Mouse (Mus musculus): ENCODE results near the gene Per1. TPM values are rescaled to one million over a fixed set of nuclear protein-coding genes. Genes with fewer than 3 reads are reported as not detected.

Gene Per1
- polyA plus RNA-seq, 1 experiment from 2014 or later: 15.6 TPM

- H3K4me3 ChIP-seq (replicated peaks): no peak overlapping the region
- 0 out of 2 replicates have a peak, but pooled peaks cover 11% of the 10 kb centered on the region for H3K4me1 ChIP-seq (replicated peaks)
- ATAC-seq: no peak
- H3K4me2 ChIP-seq (replicated peaks): no peak overlapping the region
- no peak overlapping the region for H3K27ac ChIP-seq
- 82% methylated on average over 2 of the region's 2 CpGs for WGBS
- peaks cover 75% of the 10 kb centered on the region for H3K36me3 ChIP-seq
- no peaks in the 10 kb centered on the region for H3K9me3 ChIP-seq
- no peak overlapping the region for H3K9ac ChIP-seq
- H3K27me3 ChIP-seq (replicated peaks): no peaks in the 10 kb centered on the region
Measured at GRCm38 (mm10) chr11:69105796-69106195, 10.8 kb downstream of the Per1 start.

- H3K4me2 ChIP-seq (replicated peaks): no peak overlapping the region
- ATAC-seq: no peak
- no peaks in the 10 kb centered on the region for H3K9me3 ChIP-seq
- no peak overlapping the region for H3K27ac ChIP-seq
- H3K9ac ChIP-seq: no peak overlapping the region
- H3K27me3 ChIP-seq (replicated peaks): no peaks in the 10 kb centered on the region
- H3K36me3 ChIP-seq: peaks cover 70% of the 10 kb centered on the region
- no peak overlapping the region for H3K4me3 ChIP-seq (replicated peaks)
- 88% methylated on average over 11 of the region's 11 CpGs for WGBS
- 0 out of 2 replicates have a peak, but pooled peaks cover 11% of the 10 kb centered on the region for H3K4me1 ChIP-seq (replicated peaks)
Measured at GRCm38 (mm10) chr11:69106299-69106698, 11.3 kb downstream of the Per1 start.

GRCm38 (mm10) chr11:69106842-69107241 is 11.8 kb downstream of the Per1 start:
- Histone ChIP-seq H3K9ac (no peak overlapping the region), H3K4me1 (replicated peaks) (0 out of 2 replicates have a peak, but pooled peaks cover 11% of the 10 kb centered on the region), H3K9me3 (no peaks in the 10 kb centered on the region), H3K4me3 (replicated peaks) (no peak overlapping the region), H3K27ac (no peak overlapping the region), H3K4me2 (replicated peaks) (no peak overlapping the region), H3K27me3 (replicated peaks) (no peaks in the 10 kb centered on the region), H3K36me3 (peaks cover 67% of the 10 kb centered on the region)
- 88% methylated on average over 11 of the region's 11 CpGs for WGBS
- no peak for ATAC-seq

GRCm38 (mm10) chr11:69107676-69108075 is 12.7 kb downstream of the Per1 start:
- Histone ChIP-seq H3K4me1 (replicated peaks) (0 out of 2 replicates have a peak, but pooled peaks cover 11% of the 10 kb centered on the region), H3K9me3 (no peaks in the 10 kb centered on the region), H3K27ac (no peak overlapping the region), H3K27me3 (replicated peaks) (no peaks in the 10 kb centered on the region), H3K4me2 (replicated peaks) (no peak overlapping the region), H3K36me3 (peaks cover 58% of the 10 kb centered on the region), H3K4me3 (replicated peaks) (no peak overlapping the region), H3K9ac (no peak overlapping the region)
- WGBS: 86% methylated on average over 11 of the region's 11 CpGs
- ATAC-seq: no peak

- no peak overlapping the region for H3K9ac ChIP-seq
- 92% methylated on average over 9 of the region's 9 CpGs for WGBS
- ATAC-seq: no peak
- H3K36me3 ChIP-seq: peaks cover 53% of the 10 kb centered on the region
- H3K27me3 ChIP-seq (replicated peaks): no peaks in the 10 kb centered on the region
- H3K9me3 ChIP-seq: no peaks in the 10 kb centered on the region
- no peak overlapping the region for H3K4me3 ChIP-seq (replicated peaks)
- no peak overlapping the region for H3K27ac ChIP-seq
- H3K4me1 ChIP-seq (replicated peaks): 0 out of 2 replicates have a peak, but pooled peaks cover 11% of the 10 kb centered on the region
- no peak overlapping the region for H3K4me2 ChIP-seq (replicated peaks)
Measured at GRCm38 (mm10) chr11:69108223-69108622, 13.2 kb downstream of the Per1 start.

GRCm38 (mm10) chr11:69109032-69109900 is 14.2 kb downstream of the Per1 start:
- H3K9me3 ChIP-seq: no peaks in the 10 kb centered on the region
- H3K4me2 ChIP-seq (replicated peaks): no peak overlapping the region
- H3K27me3 ChIP-seq (replicated peaks): no peaks in the 10 kb centered on the region
- H3K4me3 ChIP-seq (replicated peaks): no peak overlapping the region
- no peak overlapping the region for H3K27ac ChIP-seq
- WGBS: 84% methylated on average over 13 of the region's 13 CpGs
- H3K4me1 ChIP-seq (replicated peaks): 0 out of 2 replicates have a peak, but pooled peaks cover 11% of the 10 kb centered on the region
- H3K36me3 ChIP-seq: peaks cover 43% of the 10 kb centered on the region
- H3K9ac ChIP-seq: no peak overlapping the region
- no peak for ATAC-seq

- H3K9ac ChIP-seq: peak overlapping the region; percentile 29; the same call in 1 of the 2 replicates
- H3K4me3 ChIP-seq (replicated peaks): peak overlapping the region; percentile 37
- H3K4me2 ChIP-seq (replicated peaks): peak overlapping the region; percentile 58
- 0 out of 2 replicates have a peak overlapping the region, but pooled peaks have one; percentile 11 for H3K27ac ChIP-seq
- 0 out of 2 replicates have a peak, but pooled peaks cover 11% of the 10 kb centered on the region for H3K4me1 ChIP-seq (replicated peaks)
- peak; percentile 81 for ATAC-seq
- peaks cover 33% of the 10 kb centered on the region for H3K36me3 ChIP-seq
- no peaks in the 10 kb centered on the region for H3K9me3 ChIP-seq
- WGBS: 1% methylated on average over 30 of the region's 30 CpGs
- no peaks in the 10 kb centered on the region for H3K27me3 ChIP-seq (replicated peaks)
Measured at GRCm38 (mm10) chr11:69110319-69111046, 15.5 kb downstream of the Per1 start.

GRCm38 (mm10) chr11:69111051-69111810 is 16.2 kb downstream of the Per1 start:
- Histone ChIP-seq H3K4me1 (replicated peaks) (0 out of 2 replicates have a peak, but pooled peaks cover 11% of the 10 kb centered on the region), H3K27me3 (replicated peaks) (no peaks in the 10 kb centered on the region), H3K36me3 (peaks cover 25% of the 10 kb centered on the region), H3K4me2 (replicated peaks) (peak overlapping the region; percentile 58), H3K9ac (peak overlapping the region; percentile 29; the same call in 1 of the 2 replicates), H3K4me3 (replicated peaks) (peak overlapping the region; percentile 37), H3K27ac (no peak overlapping the region), H3K9me3 (no peaks in the 10 kb centered on the region)
- peak; percentile 18; the same call in 1 of the 2 replicates for ATAC-seq
- 10% methylated on average over 21 of the region's 21 CpGs for WGBS

- H3K4me2 ChIP-seq (replicated peaks): no peak overlapping the region
Measured at GRCm38 (mm10) chr11:69111865-69112264, 16.8 kb downstream of the Per1 start.

GRCm38 (mm10) chr11:69114018-69114417 is 19.0 kb downstream of the Per1 start:
- Histone ChIP-seq H3K4me2 (replicated peaks) (no peak overlapping the region), H3K27ac (no peak overlapping the region), H3K27me3 (replicated peaks) (no peaks in the 10 kb centered on the region), H3K9me3 (no peaks in the 10 kb centered on the region), H3K4me1 (replicated peaks) (peaks cover 20% of the 10 kb centered on the region), H3K4me3 (replicated peaks) (no peak overlapping the region), H3K9ac (no peak overlapping the region), H3K36me3 (peaks cover 2% of the 10 kb centered on the region)
- WGBS: 71% methylated on average over 3 of the region's 3 CpGs
- ATAC-seq: no peak

More at GRCm38 (mm10) chr11:69111865-69112264, 16.8 kb downstream of the Per1 start:
- ATAC-seq: no peak
- Histone ChIP-seq H3K27me3 (replicated peaks) (no peaks in the 10 kb centered on the region), H3K9me3 (no peaks in the 10 kb centered on the region), H3K36me3 (peaks cover 19% of the 10 kb centered on the region), H3K27ac (no peak overlapping the region), H3K9ac (no peak overlapping the region), H3K4me3 (replicated peaks) (no peak overlapping the region), H3K4me1 (replicated peaks) (0 out of 2 replicates have a peak, but pooled peaks cover 12% of the 10 kb centered on the region)
- 61% methylated on average over 4 of the region's 4 CpGs for WGBS

GRCm38 (mm10) chr11:69114621-69115020 is 19.6 kb downstream of the Per1 start:
- ATAC-seq: no peak
- Histone ChIP-seq H3K4me1 (replicated peaks) (peaks cover 21% of the 10 kb centered on the region), H3K9me3 (no peaks in the 10 kb centered on the region), H3K4me3 (replicated peaks) (no peak overlapping the region), H3K4me2 (replicated peaks) (no peak overlapping the region), H3K36me3 (no peaks in the 10 kb centered on the region), H3K27ac (no peak overlapping the region), H3K27me3 (replicated peaks) (no peaks in the 10 kb centered on the region), H3K9ac (no peak overlapping the region)
- 83% methylated on average over 3 of the region's 3 CpGs for WGBS

Measured in intestine, embryonic 15.5 days (tissue).